Mouse (Mus musculus) A20 (cell line): ENCODE results near the gene Togaram1.

ENCODE experiments used
- DNase-seq: peaks from one replicate; pipeline ENCODE4 v3.0.0-alpha.2; 2011; ENCODE audit warnings: low read depth, low spot score

Togaram1 gene

GRCm38 (mm10) chr12:65048799-65049198 is 83.2 kb downstream of the Togaram1 start:
- no peak for DNase-seq

GRCm38 (mm10) chr12:65058203-65058602 is 92.6 kb downstream of the Togaram1 start:
- no peak for DNase-seq

GRCm38 (mm10) chr12:65061082-65061481 is 95.5 kb downstream of the Togaram1 start:
- DNase-seq = no peak

- no peak for DNase-seq
Observed at GRCm38 (mm10) chr12:65065241-65065640, 99.6 kb downstream of the Togaram1 start.

- DNase-seq = no peak
Observed at GRCm38 (mm10) chr12:65066234-65066633, 100.6 kb downstream of the Togaram1 start.

GRCm38 (mm10) chr12:65068409-65068808 is 102.8 kb downstream of the Togaram1 start:
- no peak for DNase-seq
